In genomic region chr1:79760656-79761055, GRCm38 (mm10) we compare ENCODE assay signal across 8 mouse cellular contexts. TPM values are rescaled to one million over a fixed set of nuclear protein-coding genes. Genes with fewer than 3 reads are reported as not detected.
DNase-seq lines count a peak whose midpoint lies in the region; ATAC-seq and TF ChIP-seq lines count a peak whose summit lies in the region.

No protein-coding gene starts in this region.

- H3K4me1 ChIP-seq in heart, postnatal 0 days (ENCODE audit: control insufficient read depth, insufficient read depth): peaks cover 32% of the 10 kb centered on the region; the same call in 1 of the 2 replicates
- H3K4me1 ChIP-seq in limb, embryonic 11.5 days (ENCODE audit: control insufficient read depth, insufficient read depth, low read length): peaks cover 3% of the 10 kb centered on the region; the same call in 1 of the 2 replicates
- peaks cover 31% of the 10 kb centered on the region for H3K4me1 ChIP-seq in neural tube, embryonic 12.5 days

- peak overlapping the region; percentile 84 for H3K9ac ChIP-seq in heart, postnatal 0 days (replicated peaks; ENCODE audit: low read depth, low read length)
- peak overlapping the region; percentile 78; the same call in 1 of the 2 replicates for H3K9ac ChIP-seq in limb, embryonic 11.5 days (ENCODE audit: low read length)
- peak overlapping the region; percentile 78 for H3K9ac ChIP-seq in neural tube, embryonic 12.5 days

- peak overlapping the region; percentile 82 for H3K4me2 ChIP-seq in heart, postnatal 0 days (ENCODE audit: low read depth, low read length)
- peak overlapping the region; percentile 87 for H3K4me2 ChIP-seq in limb, embryonic 11.5 days (ENCODE audit: low read depth, severe bottlenecking)
- peak overlapping the region; percentile 84 for H3K4me2 ChIP-seq in neural tube, embryonic 12.5 days (replicated peaks)

- no peak for TF ChIP-seq EP300 in heart, postnatal 0 days (IDR thresholded peaks at IDR 0.05; ENCODE audit: low read depth)

- H3K4me3 ChIP-seq in heart, postnatal 0 days (ENCODE audit: low read depth, low read length): peak overlapping the region; percentile 90
- peak overlapping the region; percentile 79 for H3K4me3 ChIP-seq in limb, embryonic 11.5 days (ENCODE audit: low read depth, low read length)
- peak overlapping the region; percentile 82 for H3K4me3 ChIP-seq in neural tube, embryonic 12.5 days

- no peaks in the 10 kb centered on the region for H3K36me3 ChIP-seq in heart, postnatal 0 days (replicated peaks; ENCODE audit: control insufficient read depth, insufficient read depth, low read length)
- H3K36me3 ChIP-seq in limb, embryonic 11.5 days (ENCODE audit: control insufficient read depth, insufficient read depth, low read length): no peaks in the 10 kb centered on the region
- no peaks in the 10 kb centered on the region for H3K36me3 ChIP-seq in neural tube, embryonic 12.5 days

- 0 out of 2 replicates have a peak, but pooled peaks have one; percentile 3 for ATAC-seq in heart, postnatal 0 days (ENCODE audit: insufficient read depth, low read depth)
- ATAC-seq in limb, embryonic 11.5 days (ENCODE audit: insufficient number of reproducible peaks, low FRiP score, low TSS enrichment, low read depth): peak; percentile 15; the same call in 1 of the 2 replicates
- peak; percentile 26 for ATAC-seq in neural tube, embryonic 12.5 days (ENCODE audit: low FRiP score, low read depth)

- no peak for TF ChIP-seq CTCF in heart, postnatal 0 days (IDR thresholded peaks at IDR 0.05; ENCODE audit: low read depth)

- peak; percentile 16 for DNase-seq in thymus, postnatal 14 days
- DNase-seq in thymus, postnatal 0 days (ENCODE audit: low spot score): no peak
- DNase-seq in cerebellum, adult 9-11 months: peak; percentile 61
- DNase-seq in heart, postnatal 0 days (ENCODE audit: low spot score): no peak
- DNase-seq in limb, embryonic 11.5 days (ENCODE audit: low spot score): peak; percentile 41
- no peak for DNase-seq in gastrocnemius, adult 8-10 months (ENCODE audit: low spot score in 2 of 2)
- no peak for DNase-seq in frontal cortex, postnatal 36 days (ENCODE audit: low spot score in 2 of 2)

- WGBS in heart, postnatal 0 days: 10% methylated on average over 11 of the region's 11 CpGs
- WGBS in limb, embryonic 11.5 days: 12% methylated on average over 11 of the region's 11 CpGs
- 9% methylated on average over 11 of the region's 11 CpGs for WGBS in neural tube, embryonic 12.5 days

- H3K27me3 ChIP-seq in heart, postnatal 0 days (ENCODE audit: control insufficient read depth, insufficient read depth, low read length): no peaks in the 10 kb centered on the region
- no peaks in the 10 kb centered on the region for H3K27me3 ChIP-seq in limb, embryonic 11.5 days (ENCODE audit: control insufficient read depth, insufficient read depth, low read length)
- H3K27me3 ChIP-seq in neural tube, embryonic 12.5 days (replicated peaks): no peaks in the 10 kb centered on the region

- no peak overlapping the region for H3K27ac ChIP-seq in heart, postnatal 0 days (ENCODE audit: low read depth)
- no peak overlapping the region for H3K27ac ChIP-seq in limb, embryonic 11.5 days (replicated peaks; ENCODE audit: low read depth, low read length)
- no peak overlapping the region for H3K27ac ChIP-seq in neural tube, embryonic 12.5 days

- H3K9me3 ChIP-seq in heart, postnatal 0 days (replicated peaks; ENCODE audit: control insufficient read depth, low read length): no peaks in the 10 kb centered on the region
- H3K9me3 ChIP-seq in limb, embryonic 11.5 days (ENCODE audit: control insufficient read depth, low read length): no peaks in the 10 kb centered on the region
- H3K9me3 ChIP-seq in neural tube, embryonic 12.5 days: no peaks in the 10 kb centered on the region

RNA-seq across cellular contexts. Expression of gene Mrpl44, which starts 15.2 kb away (rescaled TPM):
- 57.8 and 63.9 TPM in 2 replicates for polyA plus RNA-seq in thymus, postnatal 0 days (2015; fragmentation: Nextera tagmentation; extraction: Ambion mirVana)
- 49.6 and 70.6 TPM in 2 replicates for total RNA-seq in heart, postnatal 0 days (2014; rRNA removed; ENCODE audit: low replicate concordance)
- polyA plus RNA-seq in heart, postnatal 0 days (2015; fragmentation: Nextera tagmentation; extraction: Ambion mirVana): 57.2 and 61.3 TPM in 2 replicates
- polyA plus RNA-seq in limb, embryonic 11.5 days (2014; fragmentation: Nextera tagmentation; extraction: Ambion mirVana): 50.1 and 53.2 TPM in 2 replicates
- polyA plus RNA-seq in neural tube, embryonic 12.5 days (2016; fragmentation: Nextera tagmentation; extraction: Ambion mirVana): 49.5 and 52.3 TPM in 2 replicates
- total RNA-seq in gastrocnemius, adult 8-10 months (2022): 10 to 100 TPM; 30.4 to 34.7 (median 33.1) TPM

RNA-seq across cellular contexts. Expression of gene Wdfy1, which starts 15.3 kb away (rescaled TPM):
- polyA plus RNA-seq in thymus, postnatal 0 days (2015; fragmentation: Nextera tagmentation; extraction: Ambion mirVana): 16.6 and 18.5 TPM in 2 replicates
- 33.2 and 51.1 TPM in 2 replicates for total RNA-seq in heart, postnatal 0 days (2014; rRNA removed; ENCODE audit: low replicate concordance)
- polyA plus RNA-seq in heart, postnatal 0 days (2015; fragmentation: Nextera tagmentation; extraction: Ambion mirVana): 30.6 and 35.0 TPM in 2 replicates
- 29.8 TPM in 2 replicates for polyA plus RNA-seq in limb, embryonic 11.5 days (2014; fragmentation: Nextera tagmentation; extraction: Ambion mirVana)
- polyA plus RNA-seq in neural tube, embryonic 12.5 days (2016; fragmentation: Nextera tagmentation; extraction: Ambion mirVana): 62.9 and 69.9 TPM in 2 replicates
- total RNA-seq in gastrocnemius, adult 8-10 months (2022): 10 to 100 TPM in 1 of 4 experiments, 1 to 10 TPM in 3; 9.1 to 14.7 (median 9.3) TPM

Comparison
In these comparisons a context has a peak if more than half of its experiments do, and no peak if none do; other contexts are left out.
1. DNase-seq: peak in thymus, postnatal 14 days (single experiment), cerebellum, adult 9-11 months (single experiment) and limb, embryonic 11.5 days (single experiment); none in thymus, postnatal 0 days (single experiment), heart, postnatal 0 days (single experiment), gastrocnemius, adult 8-10 months (0 of 2) and frontal cortex, postnatal 36 days (0 of 2).
2. Peak in every context shown above with its lines, with median percentiles within 50 percentile points of each other: ATAC-seq, H3K4me2 ChIP-seq, H3K4me3 ChIP-seq and H3K9ac ChIP-seq.